Mouse (Mus musculus) ES-Bruce4 (cell line): ENCODE measurements around the gene Slc7a6.

Source experiments
- CTCF ChIP-seq: IDR thresholded peaks from one replicate; pipeline ENCODE4 v1.8.1; 2011; ENCODE audit warnings: low read depth, low read length
- EP300 ChIP-seq: IDR thresholded peaks from 2 replicates; pipeline ENCODE4 v1.6.1; 2011; ENCODE audit warnings: low read depth, low read length; ENCODE audit not compliant: insufficient read depth

DNA sequence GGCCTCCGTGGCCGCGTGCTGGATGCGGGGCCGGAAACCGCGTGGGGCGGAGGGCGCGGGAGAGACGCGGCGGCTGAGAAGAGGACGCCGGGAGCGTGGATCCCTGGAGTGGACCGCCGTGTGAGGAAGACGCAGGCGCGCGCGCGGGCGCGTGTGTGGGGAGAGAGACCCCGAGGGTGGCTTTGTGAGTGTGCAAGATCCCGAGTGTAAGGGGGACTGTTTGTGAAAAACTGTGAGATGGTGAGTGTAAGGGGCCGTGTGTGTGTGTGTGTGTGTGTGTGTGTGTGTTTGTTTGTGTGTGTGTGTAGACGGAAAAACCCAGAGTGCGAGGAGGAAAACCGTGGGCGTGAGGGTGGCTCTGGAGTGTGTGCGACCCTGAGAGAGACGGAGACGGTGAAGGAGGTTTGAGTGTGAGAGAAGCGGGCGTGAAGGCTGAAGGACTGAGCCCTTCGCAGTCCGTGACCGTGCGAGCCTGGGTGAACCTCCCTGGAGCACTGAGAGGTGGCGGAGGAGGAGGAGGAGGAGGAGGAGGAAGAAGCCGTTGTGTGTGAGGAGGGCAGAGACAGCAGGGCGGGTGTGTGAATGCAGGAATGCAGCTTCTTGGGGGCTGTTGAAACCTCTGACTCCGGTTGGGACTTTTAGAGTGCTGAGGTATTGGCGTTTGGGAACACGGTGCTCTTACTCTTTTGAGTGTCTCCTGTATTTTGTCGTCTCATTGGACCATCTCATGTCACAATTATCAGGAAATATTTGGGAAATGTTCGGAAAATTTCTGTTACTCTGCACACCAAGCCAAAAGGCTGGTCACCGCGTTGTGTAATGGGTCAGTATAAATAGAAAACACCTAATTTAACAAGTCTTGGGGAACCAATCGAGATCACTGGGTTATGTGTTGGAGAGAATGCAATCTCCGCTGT lies 618 bp downstream of the Slc7a6 start:
- TF ChIP-seq EP300 (no peak), CTCF (no peak)
